Mouse (Mus musculus) thymus, adult 2 months (tissue): ENCODE data around the gene Rpl36.

Experiments
- CTCF ChIP-seq: fragments of 200-500 bp; IDR thresholded peaks from 2 replicates; pipeline ENCODE4 v1.5.1; 2012; ENCODE audit warnings: mild to moderate bottlenecking, control low read depth, low read length, moderate library complexity, borderline replicate concordance; ENCODE audit not compliant: control insufficient read depth, poor library complexity, insufficient read depth; ENCODE audit errors: extremely low read depth
- POLR2A ChIP-seq: fragments of 200-500 bp; IDR thresholded peaks from 2 replicates; pipeline ENCODE4 v1.6.1; 2012; ENCODE audit warnings: mild to moderate bottlenecking, low read length, control low read depth, moderate library complexity; ENCODE audit not compliant: control insufficient read depth, poor library complexity, insufficient read depth; ENCODE audit errors: extremely low read depth

- TF ChIP-seq POLR2A, result no peak
- no peak for TF ChIP-seq CTCF
These were observed 12.3 kb downstream of the Rpl36 start for GRCm38 (mm10) chr17:56625495-56625894.
